Mouse (Mus musculus): ENCODE results near the gene Nxn.
"Not testable (repeated sequence)": the region's sequence is repeated elsewhere in the genome, so short reads cannot be mapped to it uniquely, and the experiment has no call there.

The Nxn gene

DNA sequence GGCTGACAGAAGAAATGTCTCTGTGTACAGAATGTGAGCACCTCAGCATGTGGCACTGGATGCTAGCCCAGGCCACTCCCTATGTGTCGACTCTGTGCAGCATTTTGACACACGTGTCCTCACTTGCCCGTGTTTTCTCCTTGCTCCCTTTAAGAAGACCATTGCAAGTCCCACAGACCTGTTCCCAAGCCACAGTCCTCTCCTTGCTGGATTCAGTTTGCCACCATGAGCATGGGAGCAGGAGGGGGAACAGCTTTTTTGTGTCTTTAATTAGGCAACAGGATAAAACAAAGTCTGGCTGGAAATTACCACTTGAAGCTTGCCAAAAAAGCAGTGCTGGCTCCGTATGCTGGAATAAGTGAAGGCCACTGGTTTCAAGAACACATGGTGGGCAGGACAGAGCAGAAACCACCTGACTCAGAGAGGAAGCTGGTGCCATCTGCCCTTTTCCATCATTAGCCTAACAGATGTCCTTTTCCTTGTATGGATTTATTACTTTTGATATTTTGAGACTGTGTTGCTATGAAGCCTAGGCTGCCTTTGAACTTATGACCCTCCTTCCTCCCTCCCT is 143.4 kb downstream of the Nxn start:
- no peak for DNase-seq

DNA sequence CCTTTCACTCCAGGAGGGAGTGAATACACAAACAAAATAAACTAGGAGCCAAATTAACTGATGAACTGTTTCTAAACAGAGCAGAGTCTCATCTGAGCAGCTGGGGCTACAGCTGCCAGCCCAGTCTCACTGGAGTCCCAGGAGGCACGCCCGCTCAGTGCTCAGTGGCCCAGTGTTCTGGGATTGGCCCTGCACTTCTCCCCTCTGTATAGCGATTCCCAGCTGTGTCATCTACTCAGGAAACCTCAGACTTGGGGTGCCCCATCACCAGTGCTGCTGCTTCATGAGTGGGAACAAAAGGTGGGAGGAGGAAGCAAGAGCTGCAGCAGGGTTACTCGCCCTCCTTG is 145.0 kb downstream of the Nxn start:
- DNase-seq, result no peak

DNA sequence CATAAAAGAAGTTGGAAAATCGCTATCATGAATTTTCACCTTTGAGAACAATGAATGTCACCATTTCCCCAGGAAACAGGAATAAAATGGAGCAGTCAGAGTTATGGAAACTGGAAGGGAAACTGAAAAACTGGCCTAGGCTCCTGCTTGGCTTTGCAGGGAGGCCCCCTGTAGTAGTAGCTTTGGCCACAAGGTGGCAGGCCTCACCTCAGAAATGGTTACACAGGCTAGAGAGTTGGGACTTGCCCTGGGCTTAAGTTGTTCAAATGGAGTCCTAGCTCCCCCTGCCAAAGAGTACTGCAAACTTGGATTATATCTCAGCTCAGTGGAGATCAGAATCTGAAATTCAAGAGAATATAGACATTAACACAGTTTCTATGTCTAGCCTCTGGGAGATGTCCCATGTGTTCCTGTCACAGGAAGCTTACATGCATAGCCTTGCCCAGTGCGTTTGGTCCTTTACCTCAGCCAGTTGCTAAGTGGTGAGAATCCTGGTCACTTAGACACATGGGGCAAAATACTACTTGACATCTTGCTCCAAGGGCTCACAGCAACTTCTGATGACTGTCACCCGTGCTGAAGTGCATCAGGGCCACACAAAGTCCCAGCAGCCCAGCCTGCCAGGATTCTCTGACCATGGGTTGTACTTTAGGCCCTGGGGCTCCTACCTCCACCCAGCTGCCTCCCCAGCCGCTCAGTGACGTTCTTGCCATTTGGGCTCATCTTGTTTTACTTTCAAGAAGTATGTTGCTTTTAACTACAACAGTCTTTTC is 145.6 kb downstream of the Nxn start:
- DNase-seq, result peak; percentile 48 to 52

DNA sequence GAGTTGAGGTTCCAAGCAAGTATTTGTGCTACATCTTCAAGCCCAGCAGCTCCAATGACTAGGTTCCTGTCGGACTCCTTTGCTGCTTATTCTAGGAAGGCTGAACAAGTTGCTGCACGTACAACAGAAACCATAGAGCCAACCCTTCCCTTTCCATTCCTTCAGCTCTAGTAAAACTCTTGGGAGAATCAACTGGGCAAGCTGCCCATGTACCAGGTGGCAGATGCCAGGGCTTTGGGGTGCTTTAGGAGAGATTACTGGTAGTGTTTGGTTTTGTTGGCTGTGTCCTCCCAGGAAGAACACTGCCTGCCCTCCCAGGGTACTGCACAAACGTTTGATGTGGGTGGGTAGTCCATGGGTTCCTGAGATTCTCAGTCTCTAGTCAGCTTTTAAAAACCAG is 146.9 kb downstream of the Nxn start:
- DNase-seq, result no peak

DNA sequence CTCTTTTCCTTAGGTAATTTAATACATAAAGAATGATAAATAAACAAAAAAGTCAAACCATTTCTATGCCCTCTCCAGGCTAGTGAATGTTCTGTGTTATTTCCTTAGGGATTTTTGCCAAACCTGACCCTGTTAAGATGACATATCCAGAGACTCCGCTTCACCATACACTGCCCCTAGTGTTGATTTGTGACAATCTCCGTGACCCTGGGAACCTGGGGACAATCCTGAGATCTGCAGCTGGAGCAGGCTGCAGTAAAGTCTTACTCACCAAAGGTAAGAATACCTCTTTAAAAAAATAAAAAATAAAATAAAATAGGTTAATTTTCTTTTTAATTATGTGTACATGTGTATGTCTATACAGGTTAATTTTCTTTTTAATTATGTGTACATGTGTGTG is 151.7 kb downstream of the Nxn start:
- DNase-seq, result no peak

DNA sequence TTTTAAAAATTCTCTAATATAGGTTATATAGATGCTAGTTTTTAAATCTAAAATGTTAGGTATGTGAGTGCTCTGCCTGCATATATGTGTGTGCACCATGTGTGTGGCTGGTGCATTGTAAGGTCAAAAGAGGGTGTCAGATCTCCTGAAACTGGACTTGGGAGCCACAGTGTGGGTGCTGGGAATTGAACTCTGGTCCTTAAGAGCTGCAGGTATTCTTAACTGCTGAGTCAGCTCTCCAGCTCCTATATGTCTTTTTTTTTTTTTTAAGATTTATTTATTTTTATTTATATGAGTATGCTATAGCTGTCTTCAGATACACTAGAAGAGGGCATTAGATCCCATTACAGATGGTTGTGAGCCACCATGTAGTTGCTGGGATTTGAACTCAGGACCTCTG is 152.5 kb downstream of the Nxn start:
- DNase-seq, result no peak

DNA sequence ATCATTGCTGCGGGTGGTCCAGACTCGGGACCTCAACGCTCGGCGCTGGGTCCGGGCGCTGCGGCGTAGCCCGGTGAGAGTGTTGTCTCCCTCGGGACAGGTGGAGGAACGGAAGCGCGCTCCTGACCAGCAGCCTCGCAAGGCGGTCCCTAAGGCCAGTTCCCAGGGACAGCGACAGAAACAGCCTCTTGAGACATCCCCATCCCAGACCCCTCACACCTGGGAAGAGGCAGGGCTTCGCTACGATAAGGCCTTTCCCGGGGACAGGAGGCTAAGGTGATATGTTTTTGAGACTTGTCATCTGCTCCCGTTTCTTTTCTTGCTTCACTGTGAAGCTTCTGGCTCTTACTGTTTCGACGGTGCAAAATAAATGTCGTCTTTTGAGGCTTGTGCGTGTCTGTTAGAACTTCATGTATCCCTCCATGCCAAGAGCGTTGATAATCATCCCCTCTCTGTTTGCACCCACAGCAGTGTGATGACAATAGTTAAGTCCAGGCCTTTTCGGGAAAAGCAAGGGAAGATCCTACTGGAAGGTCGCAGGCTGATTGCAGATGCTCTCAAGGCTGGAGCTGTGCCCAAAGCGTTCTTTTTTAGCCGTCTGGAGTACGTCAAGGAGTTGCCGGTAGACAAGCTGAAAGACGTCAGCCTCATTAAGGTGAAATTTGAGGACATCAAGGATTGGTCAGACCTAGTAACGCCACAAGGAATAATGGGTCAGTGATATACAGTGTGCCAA is 155.0 kb downstream of the Nxn start:
- no peak for DNase-seq

DNA sequence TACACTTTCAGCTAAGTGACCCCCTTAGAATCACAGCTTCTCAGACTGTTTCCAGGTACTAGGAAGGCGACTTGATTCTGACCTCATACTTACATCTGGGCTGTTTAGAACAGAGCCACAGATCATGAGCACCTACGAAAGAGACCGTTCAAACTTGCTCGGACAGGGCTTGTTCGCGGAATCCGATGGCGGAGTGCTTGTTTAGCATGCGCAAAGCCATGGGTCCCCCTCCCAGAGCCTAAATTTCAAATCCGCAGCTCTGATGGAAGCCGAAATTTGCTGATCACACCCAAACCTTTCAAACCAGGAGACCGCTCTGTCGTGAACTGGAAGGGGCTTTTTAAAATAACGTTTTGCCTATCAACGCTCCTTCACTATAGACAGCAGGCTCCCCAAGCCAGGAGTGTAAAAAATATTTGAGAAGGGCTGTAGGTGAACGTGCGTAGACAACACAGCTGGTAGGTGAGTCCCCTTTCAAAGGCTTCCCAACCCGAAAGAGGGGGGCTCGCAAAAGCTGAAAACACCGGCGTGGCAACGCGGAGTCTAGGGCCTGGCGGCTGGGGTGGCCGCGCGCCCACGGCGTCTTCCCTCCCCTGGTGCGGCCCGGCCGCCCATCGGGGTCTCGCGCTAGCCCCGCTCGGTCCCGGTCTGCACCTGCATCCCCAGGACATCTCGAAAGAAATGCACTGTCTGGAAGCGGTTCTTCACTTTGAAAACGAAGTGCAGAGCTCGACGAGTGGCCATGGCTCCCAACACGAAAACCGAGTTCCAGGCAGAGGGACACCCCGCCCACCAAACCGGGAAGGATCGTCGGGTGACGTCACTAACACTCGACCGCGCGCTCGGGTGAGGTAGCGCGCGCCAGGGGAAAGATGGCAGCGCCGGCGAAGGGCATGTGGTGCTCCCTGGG is 155.8 kb downstream of the Nxn start, which contains the start of the genes Mrm3 and Glod4:
Mrm3 (plus strand) TSS at position 815 of the 910 bp plus-strand sequence.
Glod4 (minus strand) TSS at position 825 of the 910 bp plus-strand sequence.
- DNase-seq, result peak; percentile 71 to 80

DNA sequence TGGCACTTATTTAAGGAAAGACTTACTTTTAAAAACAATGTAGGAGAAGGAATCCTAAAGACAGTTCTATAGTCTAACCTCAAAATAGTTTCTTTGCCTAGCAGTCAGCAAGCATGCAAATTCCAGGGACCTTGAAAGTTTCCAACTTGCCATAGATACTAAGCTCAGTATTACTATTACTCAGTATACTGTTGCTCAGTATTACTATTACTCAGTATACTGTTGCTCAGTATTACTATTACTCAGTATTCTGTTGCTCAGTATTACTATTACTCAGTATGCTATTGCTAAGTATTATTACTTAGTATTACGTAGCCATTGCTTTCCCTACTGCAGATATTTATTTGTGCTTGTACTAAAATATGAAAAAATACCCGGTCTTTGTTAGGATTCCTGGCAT is 159.2 kb downstream of the Nxn start:
- no peak for DNase-seq

DNA sequence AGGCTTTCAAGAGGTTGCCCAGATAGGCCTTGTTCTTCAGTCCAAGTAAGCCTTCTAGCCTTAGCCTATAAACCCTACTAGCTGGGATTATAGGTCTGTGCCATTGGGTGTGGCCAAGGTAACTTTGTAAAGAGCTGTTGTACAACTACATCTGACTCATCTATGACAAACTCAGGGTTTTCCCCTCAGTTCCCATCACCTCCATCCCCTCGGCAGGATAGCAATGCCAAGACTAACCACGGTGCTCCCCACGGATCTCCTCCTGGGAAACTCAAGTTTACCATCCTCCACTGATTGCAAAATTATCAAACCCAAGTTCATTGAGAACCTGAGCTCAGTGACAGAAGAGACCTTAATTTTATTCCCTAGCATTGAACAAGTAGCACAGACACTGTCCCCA is 162.8 kb downstream of the Nxn start:
- DNase-seq, result no peak

DNA sequence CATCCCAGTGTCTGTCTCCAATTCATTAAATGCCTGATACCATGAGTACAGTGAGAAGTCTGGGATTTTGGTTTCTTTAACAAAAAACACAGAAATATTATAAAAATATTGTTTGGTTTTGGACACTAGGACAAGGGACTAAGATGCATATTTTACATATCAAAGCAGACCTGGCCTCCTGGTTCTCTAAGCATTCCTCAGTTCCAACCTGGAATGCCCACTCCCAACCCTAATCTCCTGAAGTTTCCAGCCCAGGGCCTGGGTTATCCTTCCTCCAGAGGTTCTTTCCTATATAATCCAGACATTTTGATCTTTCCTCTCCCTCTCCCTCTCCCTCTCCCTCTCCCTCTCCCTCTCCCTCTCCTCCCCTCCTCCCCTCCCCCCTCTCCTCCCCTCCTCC is 173.9 kb downstream of the Nxn start:
- no peak for DNase-seq

DNA sequence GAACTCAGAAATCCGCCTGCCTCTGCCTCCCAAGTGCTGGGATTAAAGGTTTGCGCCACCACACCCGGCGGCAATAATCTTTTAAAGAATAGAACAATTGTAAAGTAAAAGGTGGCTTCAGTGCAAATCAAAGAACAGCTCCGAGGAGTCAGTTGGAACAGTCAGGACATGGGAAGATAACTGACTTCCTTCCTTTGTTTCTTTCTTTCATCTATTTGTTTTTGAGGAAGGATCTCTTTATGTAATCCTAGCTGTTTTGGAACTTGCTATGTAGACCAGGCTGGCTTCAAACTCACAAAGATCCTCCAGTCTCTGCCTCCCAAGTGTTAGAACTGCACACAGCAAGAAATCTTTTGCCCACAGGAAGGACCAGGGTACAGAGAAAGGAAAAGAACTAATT is 174.3 kb downstream of the Nxn start:
- DNase-seq, result no peak

DNA sequence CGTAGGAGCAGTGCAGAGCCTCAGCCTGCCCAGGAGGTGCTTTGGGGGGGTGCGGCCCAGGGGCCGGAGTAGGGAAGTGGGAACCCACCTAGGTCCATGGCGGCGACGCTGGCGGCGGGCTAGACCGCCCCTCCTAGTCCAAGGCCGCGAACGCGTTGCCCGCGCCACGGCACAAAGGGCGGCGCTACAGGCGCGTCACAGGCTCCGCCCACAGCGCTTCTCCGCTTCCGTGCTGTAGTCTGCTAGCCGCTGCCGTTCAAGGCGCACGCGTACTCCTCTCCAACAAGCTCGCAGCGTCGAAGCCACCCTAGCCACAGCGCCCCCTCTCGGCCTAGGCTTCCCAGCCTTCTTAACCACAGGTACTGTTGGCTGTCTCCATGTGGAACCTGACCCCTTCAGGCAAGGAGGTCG is 181.5 kb downstream of the Nxn start, which contains the start of the genes Dbil5 and Gemin4:
Dbil5 (plus strand) TSS at position 219 of the 411 bp plus-strand sequence.
Gemin4 (minus strand) TSS at position 275 of the 411 bp plus-strand sequence.
- DNase-seq, result peak; percentile 96

DNA sequence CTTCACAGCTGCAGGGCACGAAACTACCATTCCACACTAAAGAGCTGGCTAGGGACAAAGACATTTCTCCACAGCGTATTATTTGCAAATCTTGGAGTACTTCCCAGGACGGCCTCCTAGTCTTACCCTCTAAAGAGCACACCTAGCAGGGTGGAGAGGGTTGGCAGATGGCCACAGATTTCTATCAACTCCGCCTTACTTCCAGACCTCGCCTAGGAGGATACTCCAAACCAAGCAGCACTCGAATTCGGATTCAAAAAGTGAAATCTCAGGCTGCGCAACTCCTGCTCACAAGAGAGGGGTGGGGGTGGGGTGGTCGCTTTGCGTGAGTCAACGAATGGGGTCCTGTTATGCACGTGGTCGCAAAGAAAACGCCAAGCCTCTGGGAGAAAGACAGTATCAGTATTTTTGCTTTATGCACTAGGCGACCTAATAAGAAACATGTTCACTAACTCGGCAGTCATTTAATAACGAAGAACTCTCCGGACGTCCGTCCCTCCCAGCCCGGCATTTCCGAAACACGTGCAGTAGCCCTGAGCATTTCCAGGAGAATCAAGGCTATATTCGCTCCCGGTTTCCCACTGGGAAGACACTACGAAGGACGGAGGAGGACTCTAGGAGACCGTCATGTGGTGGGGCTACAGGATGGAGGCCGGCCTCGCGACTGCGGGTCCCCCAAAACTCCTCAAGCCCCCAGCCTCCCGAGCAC is 182.1 kb downstream of the Nxn start:
- no peak for DNase-seq

DNA sequence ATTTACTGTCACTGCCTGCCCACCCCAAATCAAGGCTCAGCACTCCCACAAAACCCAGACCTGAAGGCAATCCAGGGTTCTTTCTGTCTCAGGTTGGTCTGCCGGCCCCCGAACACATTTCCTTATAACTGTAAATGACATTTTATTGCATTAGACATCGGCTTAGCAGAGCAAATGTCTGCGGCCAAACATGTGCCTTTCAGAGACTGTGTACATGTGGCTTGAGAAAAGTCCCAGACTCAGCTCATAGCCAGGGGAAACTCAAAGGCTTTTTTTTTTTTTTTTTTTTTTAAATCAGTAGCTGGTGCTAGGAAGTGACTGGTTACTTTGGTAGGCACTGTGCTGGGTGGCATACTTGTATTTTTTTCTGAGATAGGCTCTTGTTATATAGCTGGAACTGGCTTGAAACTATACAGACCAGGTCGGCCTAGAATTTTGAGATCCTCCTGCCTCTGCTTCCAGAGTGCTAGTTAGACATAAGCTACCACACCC is 182.8 kb downstream of the Nxn start:
- no peak for DNase-seq

DNA sequence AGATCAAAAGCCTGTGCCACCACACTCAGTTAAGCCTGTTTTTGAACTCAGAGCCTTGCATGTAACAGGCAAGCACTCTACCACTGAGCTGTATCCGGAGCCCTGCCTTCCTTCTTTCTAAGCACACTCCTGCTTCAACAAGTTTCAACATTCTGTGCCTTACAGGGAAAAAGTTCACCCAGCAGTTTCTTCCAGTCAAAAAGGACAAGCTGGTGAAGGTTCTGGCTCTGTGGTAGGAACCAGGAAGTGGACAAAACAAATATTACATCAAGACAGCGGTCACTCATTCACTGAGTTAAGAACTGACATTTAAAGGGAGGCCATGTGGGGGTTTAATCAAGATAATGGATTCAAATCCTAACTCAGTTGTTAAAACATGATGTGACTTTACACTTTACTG is 183.9 kb downstream of the Nxn start:
- peak in 1 of 2 experiments; percentile 8 for DNase-seq

DNA sequence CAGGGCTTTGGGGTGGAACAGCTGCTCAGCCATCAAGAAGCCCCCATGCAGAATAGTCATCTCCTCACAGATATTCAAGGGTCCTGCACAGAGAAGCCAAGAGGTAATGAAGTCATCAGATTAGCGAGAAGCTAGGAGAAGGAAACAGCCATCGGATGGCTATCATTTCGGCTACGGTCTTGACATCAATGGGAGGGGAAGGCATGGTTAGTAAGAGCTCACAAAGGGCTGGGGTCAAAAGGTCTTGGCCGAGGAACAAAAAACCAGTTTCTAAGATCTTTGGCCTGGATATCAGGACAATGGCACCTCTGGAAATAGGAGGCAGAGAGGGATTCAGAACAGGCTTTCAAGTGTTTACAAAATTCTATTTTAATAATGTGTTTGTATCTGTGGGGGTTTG is 185.1 kb downstream of the Nxn start:
- no peak for DNase-seq

DNA sequence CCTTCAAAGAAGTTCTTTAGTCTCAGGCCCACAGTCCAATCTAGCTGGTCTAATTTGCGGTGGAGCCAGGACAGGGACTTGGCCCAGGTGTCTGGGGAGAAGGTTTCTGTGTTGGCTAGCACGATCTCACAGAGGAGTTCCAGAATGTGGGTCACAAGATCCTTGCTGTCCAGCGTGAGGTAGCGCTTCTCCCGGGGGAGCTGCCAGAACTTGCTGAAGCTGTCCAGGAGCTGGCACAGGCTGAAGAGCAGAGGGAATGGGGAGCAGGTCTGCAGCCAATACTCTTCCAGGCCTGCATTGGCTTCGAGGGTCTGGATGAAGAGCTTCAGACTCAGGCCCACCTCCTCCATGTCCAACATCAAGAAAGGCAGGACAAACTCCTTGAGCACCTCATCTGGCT is 187.3 kb downstream of the Nxn start:
- DNase-seq, result not testable (repeated sequence)

DNA sequence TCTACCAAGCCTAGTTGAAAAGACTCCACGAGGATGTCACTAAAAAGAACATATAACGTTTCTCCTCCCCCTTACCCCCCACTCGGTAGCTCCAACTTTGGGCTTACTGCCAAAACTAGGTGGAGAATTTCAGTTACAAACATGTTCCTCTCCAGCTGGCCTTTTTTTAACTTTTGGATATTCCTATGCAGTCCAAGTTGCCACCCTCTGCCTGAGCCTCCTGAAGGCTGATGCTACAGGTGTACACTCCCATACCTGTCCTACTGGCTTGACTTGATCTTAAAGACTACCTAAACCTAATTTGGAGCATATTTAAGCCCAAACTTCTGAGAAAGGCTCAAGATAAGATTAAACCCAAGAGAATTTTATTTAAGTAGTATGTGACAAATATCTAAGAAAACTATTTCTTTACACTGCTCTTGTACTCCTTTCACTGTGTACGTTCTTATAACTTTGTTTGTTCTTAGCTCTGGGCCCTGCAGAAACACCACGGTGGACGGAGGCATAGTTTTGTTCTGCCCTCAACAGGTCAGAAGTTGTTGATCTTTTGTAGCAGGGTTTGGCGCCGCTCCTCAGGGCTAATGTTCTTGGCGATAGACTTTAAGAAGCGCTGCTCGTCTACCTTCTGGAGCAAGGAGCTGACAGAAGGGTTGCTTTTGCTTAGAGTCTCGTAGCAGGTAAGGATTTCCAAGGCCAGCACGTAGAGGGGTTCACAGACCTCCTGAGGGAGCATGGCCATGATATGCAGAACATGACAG is 188.5 kb downstream of the Nxn start:
- DNase-seq, result no peak
